Mouse (Mus musculus) bone marrow, adult 2 months (tissue): Measurements from ENCODE around the gene Ubl3.

ENCODE experiments used
- CTCF ChIP-seq: fragments of 200-500 bp; IDR thresholded peaks from 2 replicates; pipeline ENCODE4 v1.5.1; 2011; ENCODE audit warnings: low read length, control low read depth; ENCODE audit not compliant: control insufficient read depth, insufficient read depth
- POLR2A ChIP-seq: fragments of 200-500 bp; IDR thresholded peaks from 2 replicates; pipeline ENCODE4 v1.6.1; 2011; ENCODE audit warnings: low read depth, mild to moderate bottlenecking, control low read depth, low read length, borderline replicate concordance; ENCODE audit not compliant: control insufficient read depth

GRCm38 (mm10) chr5:148550821-148551763, 1.5 kb downstream of the Ubl3 start:
- no peak for TF ChIP-seq POLR2A
- TF ChIP-seq CTCF, result no peak
